Mouse (Mus musculus) bone marrow, adult 2 months (tissue): ENCODE measurements around the gene Trim8.

Experiments
- CTCF ChIP-seq: fragments of 200-500 bp; IDR thresholded peaks from 2 replicates; pipeline ENCODE4 v1.5.1; 2011; ENCODE audit warnings: low read length, control low read depth; ENCODE audit not compliant: control insufficient read depth, insufficient read depth
- POLR2A ChIP-seq: fragments of 200-500 bp; IDR thresholded peaks from 2 replicates; pipeline ENCODE4 v1.6.1; 2011; ENCODE audit warnings: low read depth, mild to moderate bottlenecking, control low read depth, low read length, borderline replicate concordance; ENCODE audit not compliant: control insufficient read depth

GRCm38 (mm10) chr19:46523480-46524151 lies 22.1 kb downstream of the Trim8 start:
- TF ChIP-seq CTCF (no peak), POLR2A (no peak)
